Mouse (Mus musculus): Measurements from ENCODE around the gene Synj2.

DNA sequence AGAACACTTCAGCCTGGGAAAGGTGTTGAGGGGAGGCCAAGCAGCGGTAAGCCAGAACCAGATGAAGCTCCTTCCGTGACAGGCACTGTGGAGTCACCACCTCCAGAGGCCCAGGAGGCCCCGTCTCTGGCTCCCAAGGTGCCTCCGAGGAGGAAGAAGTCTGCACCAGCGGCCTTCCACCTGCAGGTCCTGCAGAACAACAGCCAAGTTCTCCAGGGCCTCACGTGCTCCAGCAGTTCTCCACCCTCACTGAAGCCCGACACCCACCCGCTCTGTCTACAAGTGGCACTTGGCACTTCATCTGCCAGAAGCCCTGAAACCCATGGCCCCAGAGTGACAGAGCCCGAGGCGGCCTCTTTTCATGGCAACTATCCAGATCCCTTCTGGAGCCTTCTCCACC is 96.4 kb downstream of the Synj2 start:
- TF ChIP-seq EP300 (IDR thresholded peaks at IDR 0.05; ENCODE audit: low read depth), result no peak
- TF ChIP-seq CTCF (IDR thresholded peaks at IDR 0.05; ENCODE audit: low read depth), result no peak
